Mouse (Mus musculus): ENCODE data around the gene Espl1. TPM values are rescaled to one million over a fixed set of nuclear protein-coding genes. Genes with fewer than 3 reads are reported as not detected.
A peak's percentile ranks its signal among the peaks of the same experiment; 100 is the strongest.

The Espl1 gene
- polyA plus RNA-seq, 1 experiment from 2014 or later: 9.1 TPM

GRCm38 (mm10) chr15:102336946-102337345, 40.9 kb downstream of the Espl1 start:
- no peaks in the 10 kb centered on the region for H3K9me3 ChIP-seq (ENCODE audit: control insufficient read depth, low read length)
- no peaks in the 10 kb centered on the region for H3K27me3 ChIP-seq (ENCODE audit: control insufficient read depth, insufficient read depth, low read length)
- no peak overlapping the region for H3K9ac ChIP-seq (replicated peaks; ENCODE audit: low read length)
- peaks cover 12% of the 10 kb centered on the region for H3K4me1 ChIP-seq (ENCODE audit: control insufficient read depth, insufficient read depth, low read length)
- 86% methylated on average over 4 of the region's 4 CpGs for WGBS
- H3K36me3 ChIP-seq (ENCODE audit: control insufficient read depth, insufficient read depth, low read length): peaks cover 64% of the 10 kb centered on the region
- H3K4me3 ChIP-seq (replicated peaks; ENCODE audit: low read depth, low read length): no peak overlapping the region
- H3K4me2 ChIP-seq (ENCODE audit: low read length): no peak overlapping the region
- ATAC-seq (ENCODE audit: low FRiP score, low TSS enrichment): no peak
- DNase-seq: no peak
- H3K27ac ChIP-seq (replicated peaks; ENCODE audit: low read depth, low read length): no peak overlapping the region

DNA sequence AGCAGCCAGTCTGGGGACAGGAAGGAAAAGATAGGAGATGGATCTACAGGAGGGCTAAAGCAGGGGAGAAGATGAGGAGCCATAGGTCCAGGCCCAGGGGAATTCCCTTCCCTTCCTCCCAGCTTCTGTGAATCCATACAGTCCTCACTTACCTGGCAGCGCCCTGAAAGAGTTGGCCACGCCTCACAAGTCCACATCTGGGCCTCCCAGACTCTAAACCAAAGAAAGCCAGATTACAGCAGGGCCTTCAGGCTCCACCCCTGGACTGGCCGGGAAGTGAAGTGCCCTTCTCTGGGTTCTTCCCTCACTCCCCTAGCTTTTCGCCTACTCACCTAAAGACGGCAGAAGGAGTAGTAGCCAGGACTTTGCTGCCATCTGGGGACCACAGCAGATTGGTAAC, 43.5 kb downstream of the Espl1 start:
- WGBS: 79% methylated on average over 5 of the region's 5 CpGs
- Histone ChIP-seq H3K27me3 (ENCODE audit: control insufficient read depth, insufficient read depth, low read length) (no peaks in the 10 kb centered on the region), H3K36me3 (ENCODE audit: control insufficient read depth, insufficient read depth, low read length) (peaks cover 49% of the 10 kb centered on the region), H3K4me1 (ENCODE audit: control insufficient read depth, insufficient read depth, low read length) (no peaks in the 10 kb centered on the region), H3K9me3 (ENCODE audit: control insufficient read depth, low read length) (no peaks in the 10 kb centered on the region), H3K4me2 (ENCODE audit: low read length) (no peak overlapping the region), H3K9ac (replicated peaks; ENCODE audit: low read length) (no peak overlapping the region), H3K27ac (replicated peaks; ENCODE audit: low read depth, low read length) (no peak overlapping the region), H3K4me3 (replicated peaks; ENCODE audit: low read depth, low read length) (no peak overlapping the region)
- DNase-seq (no peak), ATAC-seq (ENCODE audit: low FRiP score, low TSS enrichment) (no peak)

- no peak overlapping the region for H3K9ac ChIP-seq (replicated peaks; ENCODE audit: low read length)
- DNase-seq (peak; percentile 66), ATAC-seq (ENCODE audit: low FRiP score, low TSS enrichment) (no peak)
- no peaks in the 10 kb centered on the region for H3K27me3 ChIP-seq (ENCODE audit: control insufficient read depth, insufficient read depth, low read length)
- peaks cover 39% of the 10 kb centered on the region for H3K36me3 ChIP-seq (ENCODE audit: control insufficient read depth, insufficient read depth, low read length)
- 8% methylated on average over 1 of the region's 1 CpGs for WGBS
- H3K4me3 ChIP-seq (replicated peaks; ENCODE audit: low read depth, low read length): no peak overlapping the region
- H3K9me3 ChIP-seq (ENCODE audit: control insufficient read depth, low read length): no peaks in the 10 kb centered on the region
- H3K27ac ChIP-seq (replicated peaks; ENCODE audit: low read depth, low read length): no peak overlapping the region
- H3K4me2 ChIP-seq (ENCODE audit: low read length): no peak overlapping the region
- H3K4me1 ChIP-seq (ENCODE audit: control insufficient read depth, insufficient read depth, low read length): no peaks in the 10 kb centered on the region
Observed at GRCm38 (mm10) chr15:102341580-102341979, 45.5 kb downstream of the Espl1 start.

- Histone ChIP-seq H3K4me2 (ENCODE audit: low read length) (no peak overlapping the region), H3K27ac (replicated peaks; ENCODE audit: low read depth, low read length) (no peak overlapping the region), H3K4me3 (replicated peaks; ENCODE audit: low read depth, low read length) (no peak overlapping the region), H3K4me1 (ENCODE audit: control insufficient read depth, insufficient read depth, low read length) (no peaks in the 10 kb centered on the region), H3K9ac (replicated peaks; ENCODE audit: low read length) (no peak overlapping the region), H3K27me3 (ENCODE audit: control insufficient read depth, insufficient read depth, low read length) (no peaks in the 10 kb centered on the region), H3K9me3 (ENCODE audit: control insufficient read depth, low read length) (no peaks in the 10 kb centered on the region), H3K36me3 (ENCODE audit: control insufficient read depth, insufficient read depth, low read length) (peaks cover 15% of the 10 kb centered on the region)
- no peak for DNase-seq
- 92% methylated on average over 3 of the region's 3 CpGs for WGBS
- ATAC-seq (ENCODE audit: low FRiP score, low TSS enrichment): no peak
Observed at GRCm38 (mm10) chr15:102344490-102344889, 48.4 kb downstream of the Espl1 start.

DNA sequence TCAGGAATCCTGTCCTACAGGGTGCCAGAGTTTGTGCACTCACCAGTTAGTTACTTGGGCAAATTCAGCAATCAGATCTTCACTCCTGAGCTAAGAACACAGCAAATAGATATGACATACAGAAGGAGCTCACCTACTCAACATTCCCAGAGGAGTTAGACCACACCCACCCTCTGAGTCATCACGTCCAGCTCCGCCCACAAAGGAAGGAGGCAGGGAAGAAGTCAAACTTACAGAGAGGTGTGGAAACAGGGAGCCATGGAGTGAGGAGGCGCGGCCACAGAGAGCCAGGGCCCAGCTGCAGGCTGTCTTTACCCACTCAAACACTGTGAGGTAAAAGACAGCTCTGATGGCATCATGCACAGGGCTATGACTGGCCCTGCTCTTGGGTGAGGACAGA, 50.4 kb downstream of the Espl1 start:
- Histone ChIP-seq H3K9me3 (ENCODE audit: control insufficient read depth, low read length) (no peaks in the 10 kb centered on the region), H3K4me2 (ENCODE audit: low read length) (no peak overlapping the region), H3K27ac (replicated peaks; ENCODE audit: low read depth, low read length) (no peak overlapping the region), H3K9ac (replicated peaks; ENCODE audit: low read length) (no peak overlapping the region), H3K27me3 (ENCODE audit: control insufficient read depth, insufficient read depth, low read length) (no peaks in the 10 kb centered on the region), H3K4me3 (replicated peaks; ENCODE audit: low read depth, low read length) (no peak overlapping the region), H3K36me3 (ENCODE audit: control insufficient read depth, insufficient read depth, low read length) (0 out of 2 replicates have a peak, but pooled peaks cover 9% of the 10 kb centered on the region), H3K4me1 (ENCODE audit: control insufficient read depth, insufficient read depth, low read length) (peaks cover 8% of the 10 kb centered on the region)
- WGBS: 91% methylated on average over 4 of the region's 4 CpGs
- ATAC-seq (ENCODE audit: low FRiP score, low TSS enrichment): no peak
- DNase-seq: no peak

GRCm38 (mm10) chr15:102350138-102350941, 54.3 kb downstream of the Espl1 start, which contains the start of gene Aaas:
Gene Aaas, minus strand, starts transcription at chr15:102350771.
- no peaks in the 10 kb centered on the region for H3K27me3 ChIP-seq (ENCODE audit: control insufficient read depth, insufficient read depth, low read length)

GRCm38 (mm10) chr15:102350942-102351291, 54.9 kb downstream of the Espl1 start:
- Histone ChIP-seq H3K4me1 (ENCODE audit: control insufficient read depth, insufficient read depth, low read length) (peaks cover 13% of the 10 kb centered on the region), H3K4me3 (replicated peaks; ENCODE audit: low read depth, low read length) (peak overlapping the region; percentile 62), H3K9ac (replicated peaks; ENCODE audit: low read length) (peak overlapping the region; percentile 44; the same call in 1 of the 2 replicates), H3K4me2 (ENCODE audit: low read length) (peak overlapping the region; percentile 94), H3K36me3 (ENCODE audit: control insufficient read depth, insufficient read depth, low read length) (0 out of 2 replicates have a peak, but pooled peaks cover 9% of the 10 kb centered on the region), H3K9me3 (ENCODE audit: control insufficient read depth, low read length) (no peaks in the 10 kb centered on the region), H3K27me3 (ENCODE audit: control insufficient read depth, insufficient read depth, low read length) (peaks cover 2% of the 10 kb centered on the region; the same call in 1 of the 2 replicates), H3K27ac (replicated peaks; ENCODE audit: low read depth, low read length) (no peak overlapping the region)
- 12% methylated on average over 11 of the region's 11 CpGs for WGBS
- DNase-seq: no peak
- ATAC-seq (ENCODE audit: low FRiP score, low TSS enrichment): no peak

More at GRCm38 (mm10) chr15:102350138-102350941, 54.3 kb downstream of the Espl1 start, which contains the start of gene Aaas:
- H3K27ac ChIP-seq (replicated peaks; ENCODE audit: low read depth, low read length): peak within 1 kb of the TSS; percentile 34; the same call in 1 of the 2 replicates
- H3K4me1 ChIP-seq (ENCODE audit: control insufficient read depth, insufficient read depth, low read length): peaks cover 11% of the 10 kb centered on the region
- ATAC-seq (ENCODE audit: low FRiP score, low TSS enrichment) (peak; percentile 90), DNase-seq (peak; percentile 97)
- WGBS: under 1% methylated on average over 56 of the region's 56 CpGs
- H3K4me3 ChIP-seq (replicated peaks; ENCODE audit: low read depth, low read length): peak within 1 kb of the TSS; percentile 62
- H3K9ac ChIP-seq (replicated peaks; ENCODE audit: low read length): peak within 1 kb of the TSS; percentile 73
- H3K4me2 ChIP-seq (ENCODE audit: low read length): peak within 1 kb of the TSS; percentile 94
- H3K9me3 ChIP-seq (ENCODE audit: control insufficient read depth, low read length): no peaks in the 10 kb centered on the region
- H3K36me3 ChIP-seq (ENCODE audit: control insufficient read depth, insufficient read depth, low read length): 0 out of 2 replicates have a peak, but pooled peaks cover 9% of the 10 kb centered on the region

GRCm38 (mm10) chr15:102352177-102352576, 56.1 kb downstream of the Espl1 start:
- Histone ChIP-seq H3K9ac (replicated peaks; ENCODE audit: low read length) (no peak overlapping the region), H3K4me3 (replicated peaks; ENCODE audit: low read depth, low read length) (no peak overlapping the region), H3K9me3 (ENCODE audit: control insufficient read depth, low read length) (no peaks in the 10 kb centered on the region), H3K36me3 (ENCODE audit: control insufficient read depth, insufficient read depth, low read length) (0 out of 2 replicates have a peak, but pooled peaks cover under 1% of the 10 kb centered on the region), H3K27ac (replicated peaks; ENCODE audit: low read depth, low read length) (no peak overlapping the region), H3K4me1 (ENCODE audit: control insufficient read depth, insufficient read depth, low read length) (peaks cover 16% of the 10 kb centered on the region), H3K4me2 (ENCODE audit: low read length) (no peak overlapping the region), H3K27me3 (ENCODE audit: control insufficient read depth, insufficient read depth, low read length) (peaks cover 14% of the 10 kb centered on the region)
- DNase-seq (no peak), ATAC-seq (ENCODE audit: low FRiP score, low TSS enrichment) (no peak)
- 64% methylated on average over 2 of the region's 2 CpGs for WGBS

DNA sequence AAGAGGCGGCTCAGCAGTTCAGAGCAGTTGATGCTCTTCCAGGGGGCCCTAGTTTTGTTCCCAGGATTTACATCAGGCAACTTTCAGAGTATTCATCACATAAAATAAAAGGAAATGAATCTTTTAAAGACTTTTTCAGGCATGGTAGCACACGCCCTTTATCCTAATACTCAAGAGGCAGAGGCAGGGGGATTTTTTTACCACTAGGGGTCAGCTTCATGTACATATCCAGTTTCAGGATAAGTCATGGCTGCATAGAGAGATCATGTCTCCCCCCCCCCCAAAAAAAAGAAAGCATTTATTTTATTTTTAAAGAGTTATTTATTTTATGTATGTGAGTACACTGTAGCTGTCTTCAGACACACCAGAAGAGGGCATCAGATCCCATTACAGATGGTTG, 57.9 kb downstream of the Espl1 start:
- Histone ChIP-seq H3K27ac (replicated peaks; ENCODE audit: low read depth, low read length) (no peak overlapping the region), H3K9me3 (ENCODE audit: control insufficient read depth, low read length) (no peaks in the 10 kb centered on the region), H3K36me3 (ENCODE audit: control insufficient read depth, insufficient read depth, low read length) (no peaks in the 10 kb centered on the region), H3K4me2 (ENCODE audit: low read length) (no peak overlapping the region), H3K9ac (replicated peaks; ENCODE audit: low read length) (no peak overlapping the region), H3K27me3 (ENCODE audit: control insufficient read depth, insufficient read depth, low read length) (peaks cover 32% of the 10 kb centered on the region), H3K4me3 (replicated peaks; ENCODE audit: low read depth, low read length) (no peak overlapping the region), H3K4me1 (ENCODE audit: control insufficient read depth, insufficient read depth, low read length) (peaks cover 25% of the 10 kb centered on the region)
- DNase-seq (no peak), ATAC-seq (ENCODE audit: low FRiP score, low TSS enrichment) (no peak)
- WGBS: 90% methylated on average over 2 of the region's 2 CpGs
